Mouse (Mus musculus) erythroblast, embryonic 14.5 days (primary cell): Measurements from ENCODE around the gene Iqschfp.

Experiments
- GATA1 ChIP-seq: IDR thresholded peaks from 2 replicates; pipeline ENCODE4 v1.6.1; 2012; ENCODE audit warnings: low read length, inconsistent platforms, mixed read lengths
- TAL1 ChIP-seq: IDR thresholded peaks from 3 replicates; pipeline ENCODE4 v1.6.1; 2012; ENCODE audit warnings: low read length, inconsistent platforms, mixed read lengths

DNA sequence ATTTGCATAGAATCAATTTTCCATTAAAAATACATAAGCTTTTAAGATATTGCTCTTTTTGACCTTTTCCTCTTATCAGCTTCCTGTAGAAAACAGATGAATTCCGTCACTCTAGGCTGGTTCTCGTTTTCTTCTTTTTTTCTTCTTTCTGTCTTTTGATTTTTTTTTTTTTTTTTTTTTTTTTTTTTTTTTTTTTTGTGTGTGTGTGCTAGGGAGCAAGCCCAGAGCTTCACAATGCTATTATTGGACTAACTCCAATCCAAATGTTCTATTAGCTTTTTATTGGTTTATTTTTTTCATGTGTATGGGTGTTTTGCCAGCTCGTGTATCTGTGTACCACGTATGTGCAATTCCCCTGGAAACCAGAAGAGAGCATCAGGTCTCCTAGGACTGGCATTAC is 592.5 kb downstream of the Iqschfp start:
- TF ChIP-seq GATA1: no peak
- TF ChIP-seq TAL1: no peak
